Mouse (Mus musculus): ENCODE data around the gene Aqp12. TPM values are rescaled to one million over a fixed set of nuclear protein-coding genes. Genes with fewer than 3 reads are reported as not detected.

Aqp12 gene
- polyA plus RNA-seq, 1 experiment from 2014 or later = not detected

GRCm38 (mm10) chr1:93009196-93009595 lies 3.1 kb downstream of the Aqp12 start:
- Histone ChIP-seq H3K4me1 (ENCODE audit: control insufficient read depth, insufficient read depth, low read length) (peaks cover 7% of the 10 kb centered on the region), H3K27ac (ENCODE audit: low read depth, low read length) (no peak overlapping the region), H3K9me3 (replicated peaks; ENCODE audit: control insufficient read depth, low read length) (no peaks in the 10 kb centered on the region), H3K36me3 (ENCODE audit: control insufficient read depth, insufficient read depth, low read length) (no peaks in the 10 kb centered on the region), H3K4me3 (ENCODE audit: low read depth, low read length) (no peak overlapping the region), H3K27me3 (ENCODE audit: control insufficient read depth, insufficient read depth, low read length) (peaks cover 8% of the 10 kb centered on the region; the same call in 1 of the 2 replicates), H3K4me2 (no peak overlapping the region), H3K9ac (ENCODE audit: low read depth, low read length) (no peak overlapping the region)
- WGBS (ENCODE audit: insufficient replicate concordance) = 41% methylated on average over 4 of the region's 4 CpGs
- no peak for ATAC-seq (replicated peaks; ENCODE audit: insufficient number of reproducible peaks, low FRiP score, low TSS enrichment)

- no peaks in the 10 kb centered on the region for H3K9me3 ChIP-seq (replicated peaks; ENCODE audit: control insufficient read depth, low read length)
- no peak overlapping the region for H3K4me2 ChIP-seq
- peaks cover 8% of the 10 kb centered on the region; the same call in 1 of the 2 replicates for H3K27me3 ChIP-seq (ENCODE audit: control insufficient read depth, insufficient read depth, low read length)
- H3K4me3 ChIP-seq (ENCODE audit: low read depth, low read length) = no peak overlapping the region
- 35% methylated on average over 3 of the region's 3 CpGs for WGBS (ENCODE audit: insufficient replicate concordance)
- no peaks in the 10 kb centered on the region for H3K36me3 ChIP-seq (ENCODE audit: control insufficient read depth, insufficient read depth, low read length)
- no peak for ATAC-seq (replicated peaks; ENCODE audit: insufficient number of reproducible peaks, low FRiP score, low TSS enrichment)
- peaks cover 7% of the 10 kb centered on the region for H3K4me1 ChIP-seq (ENCODE audit: control insufficient read depth, insufficient read depth, low read length)
- H3K9ac ChIP-seq (ENCODE audit: low read depth, low read length) = no peak overlapping the region
- H3K27ac ChIP-seq (ENCODE audit: low read depth, low read length) = no peak overlapping the region
Measured at GRCm38 (mm10) chr1:93010731-93011130, 4.6 kb downstream of the Aqp12 start.

DNA sequence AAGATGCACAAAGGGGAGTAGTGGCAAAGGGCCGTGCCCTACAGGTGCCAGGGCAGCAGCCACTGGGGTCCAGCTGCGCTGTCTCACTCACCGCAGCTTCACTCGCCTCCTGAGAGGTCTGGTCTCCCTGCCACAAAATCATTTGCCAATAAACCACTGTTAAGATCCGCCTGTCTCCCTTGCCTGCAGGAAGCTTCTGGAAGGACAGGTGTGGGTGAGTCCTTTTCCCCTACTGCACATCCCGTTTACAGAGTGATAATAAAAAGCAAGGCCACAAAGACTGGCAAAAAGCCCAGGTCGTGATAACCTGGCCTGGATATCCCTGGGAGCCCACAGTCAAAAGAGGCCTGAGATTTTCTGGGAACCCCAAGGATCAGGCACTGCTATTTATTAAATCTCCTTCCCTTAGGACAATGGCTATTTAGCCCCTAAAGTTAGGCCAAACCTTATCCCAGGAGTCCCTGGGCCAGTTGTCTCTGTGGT lies 6.0 kb downstream of the Aqp12 start:
- peaks cover 3% of the 10 kb centered on the region; the same call in 1 of the 2 replicates for H3K27me3 ChIP-seq (ENCODE audit: control insufficient read depth, insufficient read depth, low read length)
- 71% methylated on average over 7 of the region's 7 CpGs for WGBS (ENCODE audit: insufficient replicate concordance)
- peaks cover 7% of the 10 kb centered on the region for H3K4me1 ChIP-seq (ENCODE audit: control insufficient read depth, insufficient read depth, low read length)
- no peak overlapping the region for H3K9ac ChIP-seq (ENCODE audit: low read depth, low read length)
- H3K4me2 ChIP-seq = no peak overlapping the region
- no peaks in the 10 kb centered on the region for H3K36me3 ChIP-seq (ENCODE audit: control insufficient read depth, insufficient read depth, low read length)
- H3K9me3 ChIP-seq (replicated peaks; ENCODE audit: control insufficient read depth, low read length) = no peaks in the 10 kb centered on the region
- H3K27ac ChIP-seq (ENCODE audit: low read depth, low read length) = no peak overlapping the region
- no peak overlapping the region for H3K4me3 ChIP-seq (ENCODE audit: low read depth, low read length)
- no peak for ATAC-seq (replicated peaks; ENCODE audit: insufficient number of reproducible peaks, low FRiP score, low TSS enrichment)

DNA sequence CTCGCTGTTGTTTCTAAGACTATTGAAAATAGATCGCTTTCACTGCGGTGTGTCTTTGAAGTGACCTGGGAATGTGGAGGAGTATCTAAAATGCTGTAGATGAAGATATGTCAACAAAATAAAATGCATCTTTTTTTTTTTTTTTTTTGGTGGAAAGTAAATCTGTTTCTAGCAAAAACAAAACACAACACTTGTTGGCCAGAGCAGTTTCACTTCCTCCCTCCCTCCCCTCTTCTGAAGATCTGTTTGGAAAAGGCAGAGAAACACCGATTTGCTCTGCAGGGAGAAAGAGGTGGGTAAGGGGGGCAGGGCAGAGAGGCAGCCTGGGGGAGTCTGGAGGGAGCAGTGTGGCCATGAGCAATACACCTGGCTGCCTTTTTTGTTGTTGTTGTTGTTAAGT lies 7.2 kb downstream of the Aqp12 start:
- Histone ChIP-seq H3K27me3 (ENCODE audit: control insufficient read depth, insufficient read depth, low read length) (no peaks in the 10 kb centered on the region), H3K9ac (ENCODE audit: low read depth, low read length) (no peak overlapping the region), H3K27ac (ENCODE audit: low read depth, low read length) (no peak overlapping the region), H3K4me3 (ENCODE audit: low read depth, low read length) (no peak overlapping the region), H3K9me3 (replicated peaks; ENCODE audit: control insufficient read depth, low read length) (no peaks in the 10 kb centered on the region), H3K4me2 (no peak overlapping the region), H3K36me3 (ENCODE audit: control insufficient read depth, insufficient read depth, low read length) (no peaks in the 10 kb centered on the region), H3K4me1 (ENCODE audit: control insufficient read depth, insufficient read depth, low read length) (peaks cover 7% of the 10 kb centered on the region)
- no peak for ATAC-seq (replicated peaks; ENCODE audit: insufficient number of reproducible peaks, low FRiP score, low TSS enrichment)
- WGBS (ENCODE audit: insufficient replicate concordance) = 78% methylated on average over 4 of the region's 4 CpGs

DNA sequence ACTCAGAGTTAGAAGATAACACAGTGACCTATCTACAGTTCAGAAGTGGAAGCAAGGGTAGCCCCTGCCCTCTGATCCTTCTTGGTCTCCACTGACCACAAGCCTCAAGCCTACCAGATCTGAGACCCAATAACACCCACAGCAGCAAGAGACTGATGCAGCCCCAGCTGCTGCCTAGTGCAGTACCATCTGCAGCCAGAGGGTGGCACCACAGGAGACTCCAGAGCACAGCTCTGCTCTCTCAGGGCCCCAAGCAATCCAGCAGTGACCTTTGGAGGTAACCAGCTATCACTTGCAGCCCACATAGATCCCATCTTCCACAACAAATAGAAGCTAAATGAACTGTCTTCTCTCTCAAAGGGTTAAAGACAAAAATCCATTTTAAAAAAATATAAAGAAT lies 8.3 kb downstream of the Aqp12 start:
- no peak overlapping the region for H3K4me2 ChIP-seq
- no peak for ATAC-seq (replicated peaks; ENCODE audit: insufficient number of reproducible peaks, low FRiP score, low TSS enrichment)
- no peaks in the 10 kb centered on the region for H3K9me3 ChIP-seq (replicated peaks; ENCODE audit: control insufficient read depth, low read length)
- H3K9ac ChIP-seq (ENCODE audit: low read depth, low read length) = no peak overlapping the region
- peaks cover 1% of the 10 kb centered on the region for H3K4me1 ChIP-seq (ENCODE audit: control insufficient read depth, insufficient read depth, low read length)
- no peak overlapping the region for H3K27ac ChIP-seq (ENCODE audit: low read depth, low read length)
- H3K36me3 ChIP-seq (ENCODE audit: control insufficient read depth, insufficient read depth, low read length) = no peaks in the 10 kb centered on the region
- no peak overlapping the region for H3K4me3 ChIP-seq (ENCODE audit: low read depth, low read length)
- no peaks in the 10 kb centered on the region for H3K27me3 ChIP-seq (ENCODE audit: control insufficient read depth, insufficient read depth, low read length)

DNA sequence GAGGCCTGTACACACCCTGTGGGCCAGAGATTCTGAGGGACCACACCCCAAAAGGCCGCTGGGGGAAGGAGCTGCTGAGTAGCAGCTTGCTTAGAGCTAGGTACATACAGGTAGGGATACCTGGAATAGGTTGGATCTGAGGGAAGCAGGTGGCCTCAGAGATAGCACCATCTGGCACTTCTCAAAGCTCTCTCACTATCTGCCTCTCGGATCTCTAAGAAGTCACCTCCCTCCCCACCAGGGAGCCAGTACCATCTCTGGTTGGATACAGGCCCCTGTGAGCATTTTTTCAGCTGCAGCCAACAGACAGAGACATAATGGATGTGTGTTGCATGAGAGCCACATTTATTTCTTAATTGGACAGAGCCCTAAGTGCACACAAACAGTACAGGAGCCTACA lies 9.0 kb downstream of the Aqp12 start:
- Histone ChIP-seq H3K9me3 (replicated peaks; ENCODE audit: control insufficient read depth, low read length) (no peaks in the 10 kb centered on the region), H3K36me3 (ENCODE audit: control insufficient read depth, insufficient read depth, low read length) (no peaks in the 10 kb centered on the region), H3K9ac (ENCODE audit: low read depth, low read length) (no peak overlapping the region), H3K27me3 (ENCODE audit: control insufficient read depth, insufficient read depth, low read length) (peaks cover under 1% of the 10 kb centered on the region), H3K27ac (ENCODE audit: low read depth, low read length) (no peak overlapping the region), H3K4me2 (no peak overlapping the region), H3K4me3 (ENCODE audit: low read depth, low read length) (no peak overlapping the region), H3K4me1 (ENCODE audit: control insufficient read depth, insufficient read depth, low read length) (no peaks in the 10 kb centered on the region)
- 35% methylated on average over 2 of the region's 2 CpGs for WGBS (ENCODE audit: insufficient replicate concordance)
- no peak for ATAC-seq (replicated peaks; ENCODE audit: insufficient number of reproducible peaks, low FRiP score, low TSS enrichment)

DNA sequence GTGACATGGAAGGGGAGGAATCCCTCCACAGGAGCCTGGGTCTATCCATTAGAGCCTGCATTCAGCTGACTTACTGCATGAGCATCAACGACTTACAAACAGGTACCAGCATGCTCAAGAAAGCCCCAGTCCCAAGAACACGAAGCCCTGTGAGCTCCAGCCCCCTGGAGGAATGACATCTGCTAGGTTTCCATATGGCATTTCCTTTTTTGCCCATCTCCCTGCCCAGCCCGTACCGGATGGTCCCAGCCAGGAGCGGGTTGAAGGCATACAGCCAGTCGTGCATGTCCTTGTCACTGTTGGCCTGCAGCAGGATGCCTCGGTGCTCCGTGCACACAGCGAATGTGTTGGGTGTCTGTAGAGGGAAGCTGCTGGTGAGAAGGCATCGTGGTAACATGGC lies 12.6 kb downstream of the Aqp12 start:
- 81% methylated on average over 10 of the region's 10 CpGs for WGBS (ENCODE audit: insufficient replicate concordance)
- no peak overlapping the region for H3K4me2 ChIP-seq

GRCm38 (mm10) chr1:93020602-93021001 lies 14.5 kb downstream of the Aqp12 start:
- 78% methylated on average over 4 of the region's 4 CpGs for WGBS (ENCODE audit: insufficient replicate concordance)
- no peak overlapping the region for H3K4me2 ChIP-seq
- no peak overlapping the region for H3K27ac ChIP-seq (ENCODE audit: low read depth, low read length)
- no peaks in the 10 kb centered on the region for H3K4me1 ChIP-seq (ENCODE audit: control insufficient read depth, insufficient read depth, low read length)
- ATAC-seq (replicated peaks; ENCODE audit: insufficient number of reproducible peaks, low FRiP score, low TSS enrichment) = no peak
- H3K4me3 ChIP-seq (ENCODE audit: low read depth, low read length) = no peak overlapping the region
- no peaks in the 10 kb centered on the region for H3K9me3 ChIP-seq (replicated peaks; ENCODE audit: control insufficient read depth, low read length)
- H3K36me3 ChIP-seq (ENCODE audit: control insufficient read depth, insufficient read depth, low read length) = no peaks in the 10 kb centered on the region
- peaks cover 6% of the 10 kb centered on the region for H3K27me3 ChIP-seq (ENCODE audit: control insufficient read depth, insufficient read depth, low read length)
- H3K9ac ChIP-seq (ENCODE audit: low read depth, low read length) = no peak overlapping the region

More for the DNA sequence above, 12.6 kb downstream of the Aqp12 start:
- Histone ChIP-seq H3K36me3 (ENCODE audit: control insufficient read depth, insufficient read depth, low read length) (no peaks in the 10 kb centered on the region), H3K9me3 (replicated peaks; ENCODE audit: control insufficient read depth, low read length) (no peaks in the 10 kb centered on the region), H3K4me3 (ENCODE audit: low read depth, low read length) (no peak overlapping the region), H3K27ac (ENCODE audit: low read depth, low read length) (no peak overlapping the region), H3K4me1 (ENCODE audit: control insufficient read depth, insufficient read depth, low read length) (no peaks in the 10 kb centered on the region), H3K9ac (ENCODE audit: low read depth, low read length) (no peak overlapping the region), H3K27me3 (ENCODE audit: control insufficient read depth, insufficient read depth, low read length) (peaks cover 6% of the 10 kb centered on the region)
- no peak for ATAC-seq (replicated peaks; ENCODE audit: insufficient number of reproducible peaks, low FRiP score, low TSS enrichment)

GRCm38 (mm10) chr1:93026600-93026999 lies 20.5 kb downstream of the Aqp12 start:
- no peak overlapping the region for H3K27ac ChIP-seq (ENCODE audit: low read depth, low read length)
- H3K9me3 ChIP-seq (replicated peaks; ENCODE audit: control insufficient read depth, low read length) = no peaks in the 10 kb centered on the region
- 0 out of 2 replicates have a peak, but pooled peaks have one; percentile 40 for ATAC-seq (replicated peaks; ENCODE audit: insufficient number of reproducible peaks, low FRiP score, low TSS enrichment)
- H3K4me3 ChIP-seq (ENCODE audit: low read depth, low read length) = no peak overlapping the region
- no peak overlapping the region for H3K9ac ChIP-seq (ENCODE audit: low read depth, low read length)
- H3K27me3 ChIP-seq (ENCODE audit: control insufficient read depth, insufficient read depth, low read length) = peaks cover 3% of the 10 kb centered on the region; the same call in 1 of the 2 replicates
- H3K36me3 ChIP-seq (ENCODE audit: control insufficient read depth, insufficient read depth, low read length) = no peaks in the 10 kb centered on the region
- H3K4me2 ChIP-seq = no peak overlapping the region
- WGBS (ENCODE audit: insufficient replicate concordance) = 69% methylated on average over 8 of the region's 8 CpGs
- H3K4me1 ChIP-seq (ENCODE audit: control insufficient read depth, insufficient read depth, low read length) = no peaks in the 10 kb centered on the region

Measured in heart, embryonic 11.5 days (tissue).